Comparison of ENCODE assay signal across 24 mouse cellular contexts in genomic region chrX:166341795-166342194, GRCm38 (mm10).
DNase-seq lines count a peak whose midpoint lies in the region; ATAC-seq and TF ChIP-seq lines count a peak whose summit lies in the region.
"Had no signal": no experiment of that assay in that cellular context is flagged by ENCODE, and none has a peak within 500 bp of the region (broad histone marks: within the 10 kb centered on the region; RNA-seq: fewer than 3 reads in every experiment).

No protein-coding gene starts in this region.

- H3K9me3 ChIP-seq in megakaryocyte, embryonic 14.5 days, result no peaks in the 10 kb centered on the region
- no peaks in the 10 kb centered on the region for H3K9me3 ChIP-seq in midbrain, embryonic 10.5 days (replicated peaks)
- H3K9me3 ChIP-seq: embryonic facial prominence, embryonic 10.5 days; embryonic facial prominence, embryonic 12.5 days; forebrain, embryonic 10.5 days; forebrain, embryonic 12.5 days had no signal

- peaks cover 13% of the 10 kb centered on the region for H3K4me1 ChIP-seq in megakaryocyte, embryonic 14.5 days
- no peaks in the 10 kb centered on the region for H3K4me1 ChIP-seq in embryonic fibroblast, embryonic 13.5 days (ENCODE audit: control insufficient read depth, insufficient read depth, low read length)
- 0 out of 2 replicates have a peak, but pooled peaks cover 4% of the 10 kb centered on the region for H3K4me1 ChIP-seq in midbrain, embryonic 10.5 days
- H3K4me1 ChIP-seq: embryonic facial prominence, embryonic 10.5 days; embryonic facial prominence, embryonic 12.5 days; forebrain, embryonic 10.5 days had no signal

- peaks cover 3% of the 10 kb centered on the region for H3K27me3 ChIP-seq in megakaryocyte, embryonic 14.5 days (replicated peaks)
- peaks cover 91% of the 10 kb centered on the region for H3K27me3 ChIP-seq in midbrain, embryonic 10.5 days (ENCODE audit: low read depth, poor library complexity, severe bottlenecking)
- H3K27me3 ChIP-seq: embryonic facial prominence, embryonic 12.5 days had no signal

- TF ChIP-seq POLR2A in embryonic fibroblast, embryonic 13.5 days (IDR thresholded peaks at IDR 0.05; ENCODE audit: low read depth, low read length), result no peak

- no peak overlapping the region for H3K4me3 ChIP-seq in left cerebral cortex, adult 2 months
- H3K4me3 ChIP-seq in megakaryocyte, embryonic 14.5 days (replicated peaks), result peak overlapping the region; percentile 21
- H3K4me3 ChIP-seq in embryonic fibroblast, embryonic 13.5 days (ENCODE audit: insufficient read depth, low read length), result no peak overlapping the region
- H3K4me3 ChIP-seq in midbrain, embryonic 10.5 days, result no peak overlapping the region
- H3K4me3 ChIP-seq: embryonic facial prominence, embryonic 10.5 days; embryonic facial prominence, embryonic 12.5 days; erythroblast, embryonic 14.5 days; forebrain, embryonic 10.5 days; forebrain, embryonic 12.5 days had no signal

- 85% methylated on average over 6 of the region's 6 CpGs for WGBS in midbrain, embryonic 10.5 days

- H3K27ac ChIP-seq in left cerebral cortex, adult 2 months, result peak overlapping the region; percentile 1; the same call in 1 of the 2 replicates
- H3K27ac ChIP-seq in embryonic fibroblast, embryonic 13.5 days (ENCODE audit: insufficient read depth, low read length), result peak overlapping the region; percentile 19; the same call in 1 of the 2 replicates
- H3K27ac ChIP-seq in midbrain, embryonic 10.5 days (replicated peaks), result no peak overlapping the region
- H3K27ac ChIP-seq: embryonic facial prominence, embryonic 10.5 days; embryonic facial prominence, embryonic 12.5 days; forebrain, embryonic 10.5 days; forebrain, embryonic 12.5 days had no signal

- ATAC-seq in megakaryocyte, adult 5-6 weeks (ENCODE audit: poor library complexity, severe bottlenecking), result no peak
- peak; percentile 64 for ATAC-seq in megakaryocyte progenitor cell, adult 5-6 weeks (replicated peaks; ENCODE audit: poor library complexity)
- ATAC-seq: forebrain, embryonic 14.5 days; forebrain, embryonic 16.5 days had no signal

- TF ChIP-seq CTCF in left cerebral cortex, adult 2 months (IDR thresholded peaks at IDR 0.05), result no peak
- no peak for TF ChIP-seq CTCF in embryonic fibroblast, embryonic 13.5 days (IDR thresholded peaks at IDR 0.05; ENCODE audit: borderline replicate concordance, insufficient read depth, low read length)

- intact Hi-C loops in left cerebral cortex, adult 2 months (cut with DNase I), result no loop called here
- intact Hi-C loops in left cerebral cortex, postnatal 4 days (cut with DNase I), result no loop called here
- intact Hi-C loops in gastrocnemius, postnatal 36 days (cut with DNase I), result loop anchor here (10.0 kb wide), 1 partner anchor 63 kb away; no protein-coding TSS in a partner anchor

- no peaks in the 10 kb centered on the region for H3K36me3 ChIP-seq in megakaryocyte, embryonic 14.5 days (replicated peaks; ENCODE audit: low read length)
- no peaks in the 10 kb centered on the region for H3K36me3 ChIP-seq in midbrain, embryonic 10.5 days
- H3K36me3 ChIP-seq: embryonic facial prominence, embryonic 10.5 days; embryonic facial prominence, embryonic 12.5 days; forebrain, embryonic 10.5 days; forebrain, embryonic 12.5 days had no signal

- no peak for DNase-seq in left cerebral cortex, adult 2 months (ENCODE audit: extremely low spot score in 1 of 2, low spot score in 2 of 2)
- no peak for DNase-seq in left cerebral cortex, postnatal 4 days
- no peak for DNase-seq in midbrain, embryonic 10.5 days (ENCODE audit: low spot score)
- DNase-seq in gastrocnemius, postnatal 36 days, result no peak
- DNase-seq: adrenal gland, adult 2 months; adrenal gland, postnatal 10 days; adrenal gland, postnatal 25 days; cerebellum, adult 11 months; cerebellum, adult 18-20 months; cerebellum, adult 8-10 months; cerebellum, adult 9-11 months; cerebellum, postnatal 14 days; cerebellum, postnatal 36 days had no signal
